Mouse (Mus musculus) limb, embryonic 10.5 days (tissue): Measurements from ENCODE around the gene Sephs2. TPM values are rescaled to one million over a fixed set of nuclear protein-coding genes. Genes with fewer than 3 reads are reported as not detected.

Source experiments
- DNase-seq: peaks from one replicate; pipeline ENCODE4 v3.0.0-alpha.2; 2017; ENCODE audit warnings: low spot score
- H3K27ac ChIP-seq: fragments of 300-500 bp; sonication (generic); 2 replicates; pipeline ENCODE4 v1.5.1; 2016; ENCODE audit warnings: mild to moderate bottlenecking
- H3K27me3 ChIP-seq: fragments of 300-500 bp; sonication (generic); 2 replicates; pipeline ENCODE4 v1.6.1; 2016; ENCODE audit warnings: low read depth, mild to moderate bottlenecking; ENCODE audit not compliant: poor library complexity, severe bottlenecking
- H3K36me3 ChIP-seq: fragments of 300-500 bp; sonication (generic); 2 replicates; pipeline ENCODE4 v1.6.1; 2016; ENCODE audit warnings: mild to moderate bottlenecking, moderate library complexity
- H3K4me1 ChIP-seq: fragments of 300-500 bp; sonication (generic); 2 replicates; pipeline ENCODE4 v1.6.1; 2016
- H3K4me3 ChIP-seq: fragments of 300-500 bp; sonication (generic); 2 replicates; pipeline ENCODE4 v1.5.1; 2016; ENCODE audit warnings: mild to moderate bottlenecking, moderate library complexity
- H3K9me3 ChIP-seq: fragments of 300-500 bp; sonication (generic); replicated peaks from 2 replicates; pipeline ENCODE4 v1.6.1; 2016; ENCODE audit warnings: mild to moderate bottlenecking
- WGBS: fragments of 180-500 bp; shearing (Covaris S2); methylation state at CpG from one replicate; pipeline ENCODE4 v1.1.7; 2016; 5-methylcytosine and 5-hydroxymethylcytosine counted together
- polyA plus RNA-seq: library from polyadenylated mRNA; unstranded; fragments of >200 nt; fragmentation: Nextera tagmentation; extraction: Ambion mirVana; gene quantifications from 2 replicates; pipeline ENCODE4 v1.2.1, GENCODE M21; 2016

Gene Sephs2
- 89.7 and 93.9 TPM in 2 replicates for polyA plus RNA-seq

GRCm38 (mm10) chr7:127273925-127274789 lies at the start of gene Sephs2:
Gene Sephs2, minus strand, starts transcription at chr7:127274055.
- WGBS, result 3% methylated on average over 39 of the region's 39 CpGs
- Histone ChIP-seq H3K4me1 (peaks cover 15% of the 10 kb centered on the region), H3K9me3 (0 out of 2 replicates have a peak, but pooled peaks cover under 1% of the 10 kb centered on the region), H3K27me3 (no peaks in the 10 kb centered on the region), H3K27ac (peak within 1 kb of the TSS; percentile 96), H3K4me3 (peak within 1 kb of the TSS; percentile 93), H3K36me3 (peaks cover 40% of the 10 kb centered on the region)
- DNase-seq, result peak; percentile 91

- WGBS, result 50% methylated on average over 5 of the region's 5 CpGs
- no peak overlapping the region for H3K4me3 ChIP-seq
- DNase-seq, result no peak
- H3K27ac ChIP-seq, result no peak overlapping the region
- H3K36me3 ChIP-seq, result no peaks in the 10 kb centered on the region
- H3K9me3 ChIP-seq, result no peaks in the 10 kb centered on the region
- no peaks in the 10 kb centered on the region for H3K27me3 ChIP-seq
- H3K4me1 ChIP-seq, result peaks cover 4% of the 10 kb centered on the region
These were observed 48.2 kb upstream of the Sephs2 start for GRCm38 (mm10) chr7:127322085-127322484.

GRCm38 (mm10) chr7:127321106-127321505 lies 47.3 kb upstream of the Sephs2 start:
- no peak for DNase-seq
- 67% methylated on average over 4 of the region's 4 CpGs for WGBS

GRCm38 (mm10) chr7:127313912-127314311 lies 40.1 kb upstream of the Sephs2 start:
- WGBS, result 61% methylated on average over 8 of the region's 8 CpGs
- no peak for DNase-seq
- Histone ChIP-seq H3K36me3 (no peaks in the 10 kb centered on the region; the same call in 1 of the 2 replicates), H3K4me1 (peaks cover 7% of the 10 kb centered on the region), H3K4me3 (no peak overlapping the region), H3K9me3 (no peaks in the 10 kb centered on the region), H3K27ac (no peak overlapping the region), H3K27me3 (no peaks in the 10 kb centered on the region)

More at GRCm38 (mm10) chr7:127321106-127321505, 47.3 kb upstream of the Sephs2 start:
- H3K27ac ChIP-seq, result no peak overlapping the region
- no peaks in the 10 kb centered on the region for H3K36me3 ChIP-seq
- H3K9me3 ChIP-seq, result no peaks in the 10 kb centered on the region
- no peak overlapping the region for H3K4me3 ChIP-seq
- H3K27me3 ChIP-seq, result no peaks in the 10 kb centered on the region
- H3K4me1 ChIP-seq, result peaks cover 4% of the 10 kb centered on the region

- no peaks in the 10 kb centered on the region for H3K9me3 ChIP-seq
- no peak overlapping the region for H3K27ac ChIP-seq
- WGBS, result 72% methylated on average over 12 of the region's 12 CpGs
- no peak for DNase-seq
- no peaks in the 10 kb centered on the region; the same call in 1 of the 2 replicates for H3K36me3 ChIP-seq
- peaks cover 7% of the 10 kb centered on the region for H3K4me1 ChIP-seq
- no peaks in the 10 kb centered on the region for H3K27me3 ChIP-seq
- peak overlapping the region; percentile 3; the same call in 1 of the 2 replicates for H3K4me3 ChIP-seq
These were observed 36.1 kb upstream of the Sephs2 start for GRCm38 (mm10) chr7:127309951-127310350.

- H3K27me3 ChIP-seq, result no peaks in the 10 kb centered on the region
- H3K4me3 ChIP-seq, result no peak overlapping the region
- WGBS, result 77% methylated on average over 4 of the region's 4 CpGs
- peak; percentile 58 for DNase-seq
- H3K4me1 ChIP-seq, result peaks cover 7% of the 10 kb centered on the region
- no peaks in the 10 kb centered on the region for H3K36me3 ChIP-seq
- no peaks in the 10 kb centered on the region for H3K9me3 ChIP-seq
- H3K27ac ChIP-seq, result 0 out of 2 replicates have a peak overlapping the region, but pooled peaks have one; percentile 1
These were observed 35.0 kb upstream of the Sephs2 start for GRCm38 (mm10) chr7:127308887-127309286.

GRCm38 (mm10) chr7:127308431-127308830 lies 34.6 kb upstream of the Sephs2 start:
- no peak for DNase-seq
- H3K4me1 ChIP-seq, result peaks cover 7% of the 10 kb centered on the region
- no peaks in the 10 kb centered on the region for H3K27me3 ChIP-seq
- no peak overlapping the region for H3K4me3 ChIP-seq
- no peaks in the 10 kb centered on the region for H3K36me3 ChIP-seq
- H3K9me3 ChIP-seq, result no peaks in the 10 kb centered on the region
- 81% methylated on average over 2 of the region's 2 CpGs for WGBS
- H3K27ac ChIP-seq, result no peak overlapping the region

GRCm38 (mm10) chr7:127297586-127298193 lies 23.8 kb upstream of the Sephs2 start:
- Histone ChIP-seq H3K27me3 (no peaks in the 10 kb centered on the region), H3K4me1 (no peaks in the 10 kb centered on the region), H3K27ac (no peak overlapping the region), H3K4me3 (no peak overlapping the region), H3K36me3 (no peaks in the 10 kb centered on the region), H3K9me3 (no peaks in the 10 kb centered on the region)
- DNase-seq, result no peak
- 93% methylated on average over 5 of the region's 5 CpGs for WGBS

GRCm38 (mm10) chr7:127296786-127297555 lies 23.1 kb upstream of the Sephs2 start:
- H3K4me1 ChIP-seq, result no peaks in the 10 kb centered on the region
- 88% methylated on average over 5 of the region's 5 CpGs for WGBS
- no peak overlapping the region for H3K27ac ChIP-seq
- H3K36me3 ChIP-seq, result no peaks in the 10 kb centered on the region
- no peaks in the 10 kb centered on the region for H3K27me3 ChIP-seq
- no peak overlapping the region for H3K4me3 ChIP-seq
- no peaks in the 10 kb centered on the region for H3K9me3 ChIP-seq
- DNase-seq, result no peak

- Histone ChIP-seq H3K9me3 (no peaks in the 10 kb centered on the region), H3K36me3 (no peaks in the 10 kb centered on the region), H3K4me1 (no peaks in the 10 kb centered on the region), H3K27ac (no peak within 1 kb of the TSS), H3K27me3 (no peaks in the 10 kb centered on the region), H3K4me3 (no peak within 1 kb of the TSS)
- 80% methylated on average over 11 of the region's 11 CpGs for WGBS
- no peak for DNase-seq
These were observed 22.2 kb upstream of the Sephs2 start, which contains the start of gene Itgal for GRCm38 (mm10) chr7:127296098-127296497. Gene Itgal, plus strand, starts transcription at chr7:127296260.

GRCm38 (mm10) chr7:127290142-127290541 lies 16.3 kb upstream of the Sephs2 start:
- no peaks in the 10 kb centered on the region for H3K27me3 ChIP-seq
- no peaks in the 10 kb centered on the region for H3K36me3 ChIP-seq
- H3K9me3 ChIP-seq, result peaks cover 12% of the 10 kb centered on the region; the same call in 1 of the 2 replicates
- no peak overlapping the region for H3K27ac ChIP-seq
- WGBS, result 76% methylated on average over 8 of the region's 8 CpGs
- no peak for DNase-seq
- H3K4me3 ChIP-seq, result no peak overlapping the region
- H3K4me1 ChIP-seq, result no peaks in the 10 kb centered on the region

GRCm38 (mm10) chr7:127289306-127289705 lies 15.5 kb upstream of the Sephs2 start:
- 87% methylated on average over 2 of the region's 2 CpGs for WGBS
- Histone ChIP-seq H3K27ac (no peak overlapping the region), H3K36me3 (no peaks in the 10 kb centered on the region), H3K9me3 (peaks cover 12% of the 10 kb centered on the region; the same call in 1 of the 2 replicates), H3K27me3 (no peaks in the 10 kb centered on the region), H3K4me1 (no peaks in the 10 kb centered on the region), H3K4me3 (no peak overlapping the region)
- no peak for DNase-seq
